Mouse (Mus musculus) layer of hippocampus, postnatal 14 days (tissue): ENCODE results near the gene Ifit1. TPM values are rescaled to one million over a fixed set of nuclear protein-coding genes. Genes with fewer than 3 reads are reported as not detected.
"Not testable (repeated sequence)": the region's sequence is repeated elsewhere in the genome, so short reads cannot be mapped to it uniquely, and the experiment has no call there.

Source experiments
- DNase-seq, 2 experiments: peaks; one replicate each; pipeline ENCODE4 v3.0.0; 2021 to 2022; ENCODE audit warnings: low spot score in 2 of 2, mixed read lengths in 1 of 2
- long read RNA-seq, 2 experiments: library from polyadenylated mRNA; stranded (forward); transcript quantifications; one replicate each; pipeline ENCODE4 v2.0.0; 2021
- total RNA-seq, 2 experiments: library from RNA; stranded (reverse); gene quantifications; 2 replicates each; pipeline ENCODE4 v1.2.3; 2021

The Ifit1 gene
- total RNA-seq: not detected
- long read RNA-seq, experiment 1: 0 reads
- long read RNA-seq, experiment 2: 0 reads

DNA sequence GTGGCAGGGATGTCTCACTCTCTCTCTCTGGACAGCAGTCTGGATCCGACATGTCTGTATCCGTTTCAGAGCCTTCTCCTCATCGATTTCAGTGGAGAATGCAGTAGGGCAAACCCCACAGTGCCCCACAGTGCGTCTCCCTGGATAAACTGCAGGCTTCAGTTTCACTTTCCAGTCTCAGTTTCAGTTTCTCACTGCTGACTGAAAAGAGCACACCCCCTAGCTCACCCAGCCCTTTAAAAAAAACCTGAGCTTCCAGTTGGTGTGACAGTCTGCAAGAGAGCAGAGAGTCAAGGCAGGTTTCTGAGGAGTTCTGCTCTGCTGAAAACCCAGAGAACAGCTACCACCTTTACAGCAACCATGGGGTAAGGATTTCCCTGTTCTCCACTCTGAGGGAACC is at the start of gene Ifit1, which contains the start of gene Ifit1bl2:
TSS of gene Ifit1 (plus strand) at position 249 of the 400 bp plus-strand sequence.
TSS of gene Ifit1bl2 (minus strand) at position 121 of the 400 bp plus-strand sequence.
- no peak for DNase-seq

GRCm38 (mm10) chr19:34593456-34593855 is 47.2 kb upstream of the Ifit1 start:
- DNase-seq: no peak

DNA sequence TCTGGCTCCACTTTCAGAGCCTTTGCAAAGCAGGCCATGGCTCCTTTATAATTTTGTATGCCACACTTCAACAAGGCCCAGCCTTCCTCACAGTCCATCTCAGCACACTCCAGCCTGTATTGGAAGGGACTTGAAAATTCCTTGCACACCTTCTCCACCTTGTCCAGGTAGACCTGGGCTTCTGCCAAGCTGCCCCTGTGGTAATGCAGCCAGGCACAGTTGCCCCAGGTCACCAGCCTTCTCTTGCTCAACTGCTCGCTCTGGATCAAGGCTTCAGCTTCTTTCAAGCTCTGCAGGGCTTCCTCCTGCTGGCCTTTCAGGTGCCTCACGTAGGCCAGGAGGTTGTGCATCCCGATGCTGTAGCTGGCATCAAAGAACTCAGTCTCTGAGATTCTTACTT is 46.1 kb upstream of the Ifit1 start:
- not testable (repeated sequence) for DNase-seq

DNA sequence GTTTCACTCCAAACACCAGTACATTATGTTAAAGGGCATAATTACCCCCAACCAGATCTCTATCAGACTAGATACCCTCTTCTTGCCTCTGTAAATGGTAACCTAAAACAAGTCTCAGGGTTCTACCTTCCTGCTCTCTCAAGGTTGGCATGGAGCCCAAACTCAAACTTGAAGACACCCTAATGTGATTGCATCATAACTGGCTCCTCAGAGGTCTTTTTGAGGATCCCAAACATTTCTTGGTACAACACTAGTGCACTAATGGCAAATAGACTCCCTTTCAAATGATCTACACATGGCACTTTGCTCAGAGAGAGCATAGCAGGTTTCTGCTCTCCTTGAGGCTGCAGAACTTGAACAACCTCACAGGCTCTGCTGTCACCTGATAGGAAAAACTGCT is 43.9 kb upstream of the Ifit1 start:
- DNase-seq: no peak

- DNase-seq: peak; percentile 32 to 82
These were observed 42.3 kb upstream of the Ifit1 start for GRCm38 (mm10) chr19:34598341-34598740.

GRCm38 (mm10) chr19:34599250-34599649 is 41.4 kb upstream of the Ifit1 start:
- not testable (repeated sequence) for DNase-seq

DNA sequence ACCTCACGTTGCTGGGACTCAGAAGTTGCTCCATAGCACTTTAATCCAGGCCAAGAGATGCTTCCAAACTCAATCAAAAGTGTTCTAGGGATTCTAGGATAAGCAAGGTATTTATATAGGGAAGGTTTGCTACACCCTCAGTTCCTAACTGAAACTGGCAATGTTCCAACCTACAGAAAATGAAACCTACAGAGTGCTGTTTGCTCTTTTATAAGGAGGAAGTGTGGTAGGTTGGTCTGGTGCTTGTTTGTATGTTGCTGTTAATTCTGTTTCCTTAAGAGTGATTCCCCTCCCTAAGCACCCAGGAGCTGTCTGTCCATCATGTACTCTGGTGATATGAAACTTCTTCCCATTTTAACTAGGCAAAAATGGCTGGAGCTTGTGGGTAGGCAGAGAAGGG is 38.8 kb upstream of the Ifit1 start, which contains the start of gene Ifit1bl1:
TSS of gene Ifit1bl1 (minus strand) at position 69 of the 400 bp plus-strand sequence.
- DNase-seq: not testable (repeated sequence)

- DNase-seq: no peak
These were observed 35.2 kb upstream of the Ifit1 start for GRCm38 (mm10) chr19:34605472-34605871.

- not testable (repeated sequence) for DNase-seq
These were observed 33.2 kb upstream of the Ifit1 start, which contains the start of gene Ifit3b for GRCm38 (mm10) chr19:34607237-34608051. Gene Ifit3b, plus strand, starts transcription at chr19:34607970.

DNA sequence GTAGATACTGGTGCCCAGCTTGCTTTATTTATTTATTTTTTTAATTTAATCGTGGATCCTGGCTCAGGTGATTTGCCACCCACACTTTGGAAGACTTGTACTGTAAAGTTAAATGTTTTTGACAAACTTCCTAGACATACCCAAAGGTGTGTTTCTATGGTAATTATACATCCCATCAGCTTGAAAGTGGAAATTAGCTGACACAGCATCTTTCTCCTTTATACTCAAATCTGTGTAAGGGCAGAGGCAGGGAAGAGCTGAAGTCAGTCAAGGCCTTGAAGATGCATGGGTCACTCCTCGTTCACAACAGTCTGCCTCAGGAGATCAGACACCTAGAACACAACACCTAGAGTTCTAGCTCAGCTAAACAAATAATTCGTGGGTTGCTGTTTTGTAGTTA is 30.6 kb upstream of the Ifit1 start:
- not testable (repeated sequence) for DNase-seq

- DNase-seq: not testable (repeated sequence)
These were observed 28.2 kb upstream of the Ifit1 start for GRCm38 (mm10) chr19:34612243-34613001.

DNA sequence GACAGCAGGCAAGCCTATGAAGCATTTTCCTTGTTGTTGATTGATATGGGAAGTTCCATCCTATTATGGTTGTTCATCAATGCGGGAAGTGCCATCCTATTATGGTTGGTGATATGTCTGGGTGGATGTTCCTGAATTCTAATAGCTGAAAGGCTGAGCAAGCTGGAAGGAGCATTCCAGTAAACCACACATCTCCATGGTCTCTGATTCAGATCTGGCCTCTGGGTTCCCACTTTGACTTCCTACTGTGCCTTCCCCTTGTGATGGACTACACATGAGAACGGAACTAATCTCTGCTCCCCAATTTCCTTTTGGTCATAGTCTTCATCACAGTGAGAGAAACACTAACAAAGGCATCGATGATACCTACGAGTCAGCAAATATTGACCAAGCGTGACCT is 19.8 kb upstream of the Ifit1 start:
- DNase-seq: no peak

GRCm38 (mm10) chr19:34623781-34624180 is 16.9 kb upstream of the Ifit1 start:
- DNase-seq: no peak

GRCm38 (mm10) chr19:34624663-34625062 is 16.0 kb upstream of the Ifit1 start:
- no peak for DNase-seq

DNA sequence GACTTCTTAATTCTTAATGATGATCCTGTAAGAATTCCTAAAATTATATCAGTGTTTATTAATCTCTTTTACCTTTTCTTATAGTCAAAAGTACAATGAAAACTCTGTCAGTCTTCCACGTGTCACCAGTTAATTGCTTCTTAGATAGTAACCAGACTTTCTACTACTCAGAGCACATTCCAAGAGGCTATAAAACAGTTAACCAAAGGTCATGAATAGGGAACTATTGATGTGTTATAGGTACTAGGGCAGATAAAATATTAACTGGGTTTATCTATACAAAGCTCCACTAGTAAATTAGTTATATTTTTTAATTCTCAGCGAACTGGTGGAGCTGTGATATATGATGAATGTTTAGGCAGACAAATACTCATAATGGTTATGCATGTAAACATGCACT is 13.2 kb upstream of the Ifit1 start:
- DNase-seq: no peak

DNA sequence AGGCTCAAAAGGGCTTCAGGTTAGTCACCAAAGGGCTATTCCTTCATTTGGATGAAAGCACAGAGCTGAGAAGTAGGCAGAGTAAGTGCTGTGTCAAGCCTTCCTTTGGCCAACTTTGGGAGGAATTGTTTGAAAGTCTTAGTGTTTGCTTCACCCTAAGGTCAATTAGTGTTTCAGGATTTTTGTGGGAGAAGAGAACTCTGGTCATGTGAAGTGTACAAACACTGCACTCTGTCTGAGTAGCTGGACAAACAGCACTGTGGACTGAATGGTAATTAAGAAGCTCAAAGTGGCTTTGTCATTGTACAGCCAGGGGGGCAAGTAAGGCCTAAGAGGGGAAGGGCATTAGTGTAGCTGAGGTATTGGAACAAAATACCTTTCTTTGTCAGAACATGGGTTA is 9.2 kb upstream of the Ifit1 start:
- no peak for DNase-seq

DNA sequence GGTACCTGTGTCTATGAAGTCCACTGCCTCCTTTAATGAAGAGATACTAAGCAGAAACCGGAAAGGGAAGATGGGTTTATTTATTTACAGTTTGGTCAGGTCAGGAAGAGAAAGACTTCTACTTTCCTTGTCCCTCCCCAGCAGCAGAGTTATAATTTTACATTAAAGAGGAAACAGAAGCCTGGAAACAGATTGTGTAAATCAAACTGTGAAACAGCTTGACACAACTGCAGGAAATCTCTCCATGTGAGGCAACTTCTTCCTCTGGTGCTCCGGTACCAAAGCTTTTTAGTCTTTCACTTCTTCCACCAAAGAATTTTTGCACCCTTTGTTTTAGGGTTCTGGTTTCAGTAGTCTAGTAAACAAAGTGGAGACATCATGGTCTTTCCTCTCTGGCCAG is 7.2 kb upstream of the Ifit1 start:
- no peak for DNase-seq

- DNase-seq: peak; percentile 48 to 49
These were observed 3.6 kb upstream of the Ifit1 start for GRCm38 (mm10) chr19:34636933-34637557.

DNA sequence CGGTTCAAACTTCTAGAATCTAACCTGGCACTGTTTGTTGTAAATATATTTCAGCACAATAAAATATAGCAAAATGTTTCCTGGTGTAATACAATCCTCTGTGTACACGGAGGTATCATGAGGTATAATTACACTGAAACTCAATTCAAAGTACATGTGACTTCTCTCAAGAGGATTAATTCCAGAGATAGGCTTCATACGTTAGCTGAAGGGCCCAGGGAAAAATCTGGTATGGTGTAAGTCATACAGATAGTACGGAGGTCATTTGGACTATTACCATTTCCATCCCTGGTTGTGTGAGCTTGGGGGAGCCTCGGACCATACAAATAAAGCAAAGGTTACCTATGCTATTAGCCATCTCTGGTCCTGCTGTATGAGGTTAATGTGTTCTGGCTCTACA is 1.9 kb downstream of the Ifit1 start:
- no peak for DNase-seq

- DNase-seq: not testable (repeated sequence)
These were observed 7.0 kb downstream of the Ifit1 start for GRCm38 (mm10) chr19:34647630-34648029.

- no peak for DNase-seq
These were observed 9.6 kb downstream of the Ifit1 start for GRCm38 (mm10) chr19:34650276-34650675.
